Mouse (Mus musculus): ENCODE results near the gene Tdpoz1. TPM values are rescaled to one million over a fixed set of nuclear protein-coding genes. Genes with fewer than 3 reads are reported as not detected.
"Not testable (repeated sequence)": the region's sequence is repeated elsewhere in the genome, so short reads cannot be mapped to it uniquely, and the experiment has no call there.

Tdpoz1 gene
- not detected in 2 replicates for polyA plus RNA-seq (2016; fragmentation: Nextera tagmentation; extraction: Ambion mirVana)

DNA sequence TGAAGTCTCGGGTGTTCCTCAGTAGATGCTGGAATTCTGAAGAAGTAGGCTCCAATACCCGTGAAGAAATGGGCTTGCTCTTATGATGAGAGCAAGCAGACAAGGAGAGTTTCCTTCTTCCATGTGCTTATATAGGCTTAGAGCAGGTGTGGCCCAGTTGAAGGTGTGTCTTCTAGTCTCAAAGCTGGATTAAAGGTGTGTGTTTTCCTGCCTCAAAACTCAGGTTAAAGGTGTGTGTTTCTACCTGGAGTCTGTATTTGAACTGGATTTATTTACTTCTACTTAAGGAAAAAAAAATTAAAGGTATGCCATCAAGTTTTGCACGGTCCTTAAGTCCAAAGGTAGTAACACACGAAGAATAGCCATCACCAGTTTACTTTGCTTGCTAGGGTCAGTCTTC lies at the start of gene Tdpoz1:
TSS of gene Tdpoz1 (minus strand) at position 101 of the 400 bp plus-strand sequence.
- H3K27ac ChIP-seq (ENCODE audit: poor library complexity, severe bottlenecking); H3K9me3 ChIP-seq (replicated peaks); H3K9ac ChIP-seq; ATAC-seq (ENCODE audit: insufficient number of reproducible peaks, low FRiP score); H3K36me3 ChIP-seq; H3K27me3 ChIP-seq (replicated peaks); H3K4me3 ChIP-seq; H3K4me1 ChIP-seq (replicated peaks); H3K4me2 ChIP-seq: not testable (repeated sequence)
- 71% methylated on average over 3 of the region's 4 CpGs for WGBS

DNA sequence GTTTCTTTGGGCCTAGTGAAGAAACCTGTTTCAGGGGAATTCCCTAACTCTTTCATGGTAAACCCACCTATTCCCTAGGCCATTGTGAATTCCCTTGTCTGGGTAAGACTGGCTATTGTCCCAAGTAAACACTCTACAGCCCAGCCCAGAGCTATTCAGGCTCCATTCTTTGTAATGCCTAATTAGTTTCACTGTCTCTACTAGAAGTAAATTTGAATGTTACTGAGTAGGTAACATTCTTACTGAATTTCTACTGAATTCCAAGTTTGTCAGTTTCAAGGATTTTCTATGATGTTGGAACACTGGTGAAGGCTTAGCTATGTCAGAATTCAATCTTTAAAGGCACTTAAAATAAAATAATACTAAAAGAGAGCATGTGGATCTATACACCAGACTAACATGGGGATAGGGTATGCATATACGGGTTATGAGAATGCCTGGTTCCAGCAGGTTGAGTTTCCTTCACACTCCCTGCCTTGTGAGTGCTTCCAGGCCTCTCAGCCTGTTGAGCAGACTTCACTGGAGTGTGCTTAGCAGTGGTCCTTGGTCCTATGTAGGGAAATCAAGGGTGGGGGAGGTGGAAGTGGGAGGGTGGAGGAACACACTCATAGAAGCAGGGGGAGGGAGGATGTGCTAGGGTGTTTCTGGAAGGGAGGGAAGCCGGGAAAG lies 33.0 kb upstream of the Tdpoz1 start:
- H3K9ac ChIP-seq; H3K36me3 ChIP-seq; H3K9me3 ChIP-seq (replicated peaks); ATAC-seq (ENCODE audit: insufficient number of reproducible peaks, low FRiP score); H3K4me1 ChIP-seq (replicated peaks); H3K4me2 ChIP-seq; H3K4me3 ChIP-seq; H3K27ac ChIP-seq (ENCODE audit: poor library complexity, severe bottlenecking); H3K27me3 ChIP-seq (replicated peaks): not testable (repeated sequence)
- 79% methylated on average over 2 of the region's 2 CpGs for WGBS

DNA sequence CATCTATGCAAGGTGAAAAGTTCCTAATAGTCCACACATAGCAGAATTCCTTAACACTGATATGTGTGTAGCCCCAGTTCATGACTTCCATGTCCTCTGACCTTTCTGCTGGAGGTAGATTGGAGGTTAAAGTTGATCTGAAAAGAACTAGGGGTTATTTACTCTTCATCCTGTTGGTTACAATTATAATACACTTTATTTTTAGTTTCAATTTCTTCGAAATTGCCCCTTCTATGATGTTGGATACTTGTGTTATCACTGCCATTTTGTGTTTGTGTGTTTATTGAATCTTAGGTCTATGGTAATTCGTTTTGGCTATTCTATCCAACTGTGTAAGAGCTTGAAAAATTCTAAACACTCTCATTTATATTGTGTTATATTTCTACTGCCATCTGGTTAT lies 16.9 kb upstream of the Tdpoz1 start, which contains the start of gene Gm37596:
TSS of gene Gm37596 (minus strand) at position 101 of the 400 bp plus-strand sequence.
- ATAC-seq (ENCODE audit: insufficient number of reproducible peaks, low FRiP score); H3K36me3 ChIP-seq; H3K9ac ChIP-seq; H3K4me3 ChIP-seq; H3K4me1 ChIP-seq (replicated peaks); H3K27me3 ChIP-seq (replicated peaks); H3K4me2 ChIP-seq; H3K9me3 ChIP-seq (replicated peaks); H3K27ac ChIP-seq (ENCODE audit: poor library complexity, severe bottlenecking): not testable (repeated sequence)
- WGBS, result 77% methylated on average over 1 of the region's 2 CpGs

DNA sequence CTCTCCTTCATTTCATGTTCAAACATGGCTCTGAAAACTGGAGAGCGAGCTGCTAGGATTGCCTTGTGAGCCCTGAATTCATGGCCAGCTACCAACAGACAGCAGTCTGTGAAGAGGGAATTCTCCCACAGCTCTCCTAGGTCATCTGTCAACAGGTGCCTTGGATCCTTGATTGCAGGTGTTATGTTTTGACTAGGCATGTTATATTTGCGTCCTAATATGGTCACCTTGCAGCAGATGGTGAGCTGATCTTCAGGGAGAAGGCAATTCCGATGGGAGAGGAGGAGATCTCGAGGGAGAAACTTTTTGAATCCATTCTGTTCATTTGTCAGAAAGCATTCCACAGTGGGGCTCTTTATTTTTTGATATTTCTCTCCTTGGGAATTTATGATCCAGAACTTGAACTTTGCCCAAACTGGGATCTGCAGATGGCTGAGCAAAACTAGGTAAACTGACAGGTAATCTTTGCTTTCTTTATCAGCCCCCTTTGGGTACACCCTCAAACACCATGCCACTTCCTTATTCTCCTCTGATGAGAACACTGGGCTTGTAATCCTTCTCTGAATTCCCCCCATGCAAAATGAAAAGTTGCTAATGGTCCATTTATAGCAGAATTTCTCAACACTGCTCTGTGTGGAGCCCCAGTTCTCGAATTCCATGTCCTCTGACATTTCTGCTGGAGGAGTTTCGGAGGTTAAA lies 5.2 kb downstream of the Tdpoz1 start:
- not testable (repeated sequence) for H3K27me3 ChIP-seq (replicated peaks); H3K9ac ChIP-seq; H3K4me2 ChIP-seq; H3K9me3 ChIP-seq (replicated peaks); H3K36me3 ChIP-seq; ATAC-seq (ENCODE audit: insufficient number of reproducible peaks, low FRiP score); H3K27ac ChIP-seq (ENCODE audit: poor library complexity, severe bottlenecking); H3K4me3 ChIP-seq; H3K4me1 ChIP-seq (replicated peaks)
- WGBS, result 64% methylated on average over 5 of the region's 6 CpGs

DNA sequence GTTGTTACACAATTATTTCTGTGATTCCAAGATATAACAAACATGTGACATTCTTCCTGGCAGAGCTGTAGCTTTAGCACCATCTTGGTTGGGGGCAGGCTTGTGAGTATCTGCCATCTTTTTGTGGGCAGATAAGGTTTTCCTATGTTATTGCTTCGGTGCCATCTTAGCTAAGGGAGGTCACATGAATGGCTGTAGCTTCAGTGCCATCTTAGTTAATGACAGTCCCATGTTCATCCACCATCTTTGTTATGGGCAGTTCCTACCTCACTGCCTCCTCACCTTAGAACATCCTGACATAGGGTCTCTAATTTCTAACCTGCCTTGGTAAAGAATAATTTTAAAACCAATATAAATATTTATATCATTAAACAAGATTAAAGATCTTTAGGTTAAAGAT lies 21.9 kb downstream of the Tdpoz1 start:
- WGBS, result 64% methylated on average over 1 of the region's 1 CpGs
- H3K4me3 ChIP-seq, result no peak overlapping the region
- no peak overlapping the region for H3K9ac ChIP-seq
- no peaks in the 10 kb centered on the region for H3K27me3 ChIP-seq (replicated peaks)
- no peaks in the 10 kb centered on the region for H3K36me3 ChIP-seq
- H3K9me3 ChIP-seq (replicated peaks), result no peaks in the 10 kb centered on the region
- no peak overlapping the region for H3K27ac ChIP-seq (ENCODE audit: poor library complexity, severe bottlenecking)
- ATAC-seq (ENCODE audit: insufficient number of reproducible peaks, low FRiP score), result no peak
- no peaks in the 10 kb centered on the region for H3K4me1 ChIP-seq (replicated peaks)
- no peak overlapping the region for H3K4me2 ChIP-seq

DNA sequence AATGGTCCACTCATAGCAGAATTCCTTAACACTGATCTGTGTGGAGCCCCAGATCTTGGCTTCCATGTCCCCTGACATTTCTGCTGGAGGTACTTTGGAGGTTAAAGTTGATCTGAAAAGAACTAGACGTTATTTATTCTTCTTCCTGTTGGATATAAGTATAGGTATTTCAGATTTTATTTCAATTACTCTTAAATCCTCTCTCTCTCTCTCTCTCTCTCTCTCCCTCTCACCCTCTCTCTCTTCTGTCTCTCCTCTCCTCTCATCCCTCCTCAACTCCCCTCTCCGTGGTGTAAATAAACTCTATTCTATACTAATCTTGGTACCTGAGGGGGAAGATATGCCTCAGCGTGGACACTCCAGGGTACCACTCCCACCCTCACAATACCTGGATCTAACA lies 23.5 kb downstream of the Tdpoz1 start, which contains the start of gene Tdpoz2:
TSS of gene Tdpoz2 (minus strand) at position 101 of the 400 bp plus-strand sequence.
- Histone ChIP-seq H3K4me2 (no peak within 1 kb of the TSS), H3K27me3 (replicated peaks) (no peaks in the 10 kb centered on the region), H3K9ac (no peak within 1 kb of the TSS), H3K4me3 (no peak within 1 kb of the TSS), H3K4me1 (replicated peaks) (no peaks in the 10 kb centered on the region), H3K9me3 (replicated peaks) (no peaks in the 10 kb centered on the region), H3K36me3 (no peaks in the 10 kb centered on the region), H3K27ac (ENCODE audit: poor library complexity, severe bottlenecking) (no peak within 1 kb of the TSS)
- ATAC-seq (ENCODE audit: insufficient number of reproducible peaks, low FRiP score), result no peak
- 69% methylated on average over 3 of the region's 3 CpGs for WGBS

DNA sequence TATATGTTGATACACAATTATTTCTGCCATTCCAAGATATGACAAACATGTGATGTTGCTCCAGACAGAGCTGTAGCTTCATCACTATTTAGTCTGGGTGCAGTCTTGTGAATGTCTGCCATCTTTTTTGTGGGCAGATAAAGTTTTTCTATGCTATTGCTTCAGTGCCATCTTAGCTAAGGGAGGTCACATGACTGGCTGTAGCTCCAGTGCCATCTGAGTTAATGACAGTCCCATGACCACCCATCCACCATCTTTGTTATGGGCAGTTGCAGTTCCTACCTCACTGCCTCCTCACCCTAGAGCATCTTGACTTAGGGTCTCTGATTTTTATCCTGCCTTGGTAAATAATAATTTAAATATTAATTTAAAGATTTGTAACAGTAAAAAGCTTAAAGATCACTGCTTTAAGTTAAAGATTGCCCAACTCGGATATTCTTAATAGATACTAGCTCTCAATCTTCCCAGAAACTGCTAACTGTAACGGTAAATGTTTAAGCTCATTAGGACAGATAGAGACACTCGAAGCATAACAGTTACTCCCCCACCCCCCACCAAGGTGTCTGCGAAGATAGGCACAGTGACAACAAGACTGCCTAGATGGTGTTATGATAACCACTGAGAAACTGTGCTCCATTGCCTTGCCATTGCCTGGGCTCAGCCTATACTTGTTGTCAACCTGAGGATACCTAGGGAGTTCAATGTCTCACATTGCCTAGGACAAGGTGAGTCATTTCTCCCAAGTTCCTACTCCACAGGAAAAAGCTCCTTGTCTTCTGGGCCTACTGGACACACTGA lies 45.0 kb downstream of the Tdpoz1 start:
- not testable (repeated sequence) for H3K9me3 ChIP-seq (replicated peaks); H3K4me3 ChIP-seq; H3K36me3 ChIP-seq; H3K9ac ChIP-seq; H3K27ac ChIP-seq (ENCODE audit: poor library complexity, severe bottlenecking); H3K4me2 ChIP-seq; H3K27me3 ChIP-seq (replicated peaks); ATAC-seq (ENCODE audit: insufficient number of reproducible peaks, low FRiP score); H3K4me1 ChIP-seq (replicated peaks)
- WGBS, result 67% methylated on average over 4 of the region's 4 CpGs

Other genes starting within 250 kb of the Tdpoz1 start
- 0.76 and 0.93 TPM in 2 replicates for gene Tchh, start 234.0 kb downstream of the Tdpoz1 start, polyA plus RNA-seq (2016; fragmentation: Nextera tagmentation; extraction: Ambion mirVana)
- gene Tchhl1, start 207.6 kb downstream of the Tdpoz1 start, polyA plus RNA-seq (2016; fragmentation: Nextera tagmentation; extraction: Ambion mirVana), result not detected in 2 replicates
- gene S100a11, start 155.8 kb downstream of the Tdpoz1 start, polyA plus RNA-seq (2016; fragmentation: Nextera tagmentation; extraction: Ambion mirVana), result 860 and 874 TPM in 2 replicates
- 186 and 199 TPM in 2 replicates for gene S100a10, start 121.2 kb downstream of the Tdpoz1 start, polyA plus RNA-seq (2016; fragmentation: Nextera tagmentation; extraction: Ambion mirVana)
- not detected in 2 replicates for gene Tdpoz2, start 23.6 kb downstream of the Tdpoz1 start, polyA plus RNA-seq (2016; fragmentation: Nextera tagmentation; extraction: Ambion mirVana)
- not detected in 2 replicates for gene Gm37596, start 16.8 kb upstream of the Tdpoz1 start, polyA plus RNA-seq (2016; fragmentation: Nextera tagmentation; extraction: Ambion mirVana)
- gene Gm5773, start 96.7 kb upstream of the Tdpoz1 start, polyA plus RNA-seq (2016; fragmentation: Nextera tagmentation; extraction: Ambion mirVana), result not detected in 2 replicates
- not detected in 2 replicates for gene Tdpoz4, start 120.1 kb upstream of the Tdpoz1 start, polyA plus RNA-seq (2016; fragmentation: Nextera tagmentation; extraction: Ambion mirVana)
- not detected in 2 replicates for gene Tdpoz3, start 149.7 kb upstream of the Tdpoz1 start, polyA plus RNA-seq (2016; fragmentation: Nextera tagmentation; extraction: Ambion mirVana)